Mouse (Mus musculus): ENCODE data around the gene Siae. TPM values are rescaled to one million over a fixed set of nuclear protein-coding genes. Genes with fewer than 3 reads are reported as not detected.
A peak's percentile ranks its signal among the peaks of the same experiment; 100 is the strongest.

The Siae gene
- polyA plus RNA-seq, 1 experiment: not detected

DNA sequence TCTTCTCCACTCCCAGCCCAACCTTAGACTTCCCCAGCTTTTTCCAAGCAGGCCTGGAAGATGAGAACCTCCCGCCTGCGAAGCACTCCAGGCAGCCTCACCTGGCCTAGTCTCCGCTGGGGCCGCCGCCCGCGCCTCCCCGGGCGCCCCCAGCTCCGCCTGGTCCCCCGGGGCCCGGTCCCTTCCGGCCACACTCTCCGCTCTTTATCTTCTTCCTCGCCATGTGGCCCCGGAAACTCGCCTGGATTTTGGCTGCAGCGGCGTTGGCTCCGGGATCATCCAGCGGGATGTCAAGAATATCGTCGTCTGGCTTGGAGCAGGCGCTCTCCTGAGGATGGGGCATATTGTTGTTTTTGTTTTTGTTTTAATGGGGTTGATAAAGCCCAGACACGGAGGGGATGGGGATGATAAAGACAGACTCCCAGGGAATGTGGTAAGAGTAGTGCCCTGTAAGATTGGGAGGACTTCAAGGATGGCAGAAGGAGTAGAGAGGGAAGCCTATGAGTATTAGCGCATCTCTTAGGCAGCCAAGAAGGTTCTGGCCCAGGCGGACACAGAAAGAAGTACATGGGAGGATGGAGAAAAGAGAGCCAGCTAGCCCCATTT, 9.5 kb upstream of the Siae start:
- TF ChIP-seq POLR2A (IDR thresholded peaks at IDR 0.05; ENCODE audit: insufficient read depth, low read depth, low read length) (no peak), CTCF (IDR thresholded peaks at IDR 0.05; ENCODE audit: insufficient read depth, low read depth, low read length) (no peak)
- peaks cover 12% of the 10 kb centered on the region for H3K4me1 ChIP-seq (ENCODE audit: control insufficient read depth, insufficient read depth, low read length)
- H3K27ac ChIP-seq (ENCODE audit: insufficient read depth, low read depth, low read length): no peak overlapping the region
- WGBS: 57% methylated on average over 27 of the region's 27 CpGs
- no peak overlapping the region for H3K4me3 ChIP-seq (ENCODE audit: insufficient read depth, low read depth, low read length)

DNA sequence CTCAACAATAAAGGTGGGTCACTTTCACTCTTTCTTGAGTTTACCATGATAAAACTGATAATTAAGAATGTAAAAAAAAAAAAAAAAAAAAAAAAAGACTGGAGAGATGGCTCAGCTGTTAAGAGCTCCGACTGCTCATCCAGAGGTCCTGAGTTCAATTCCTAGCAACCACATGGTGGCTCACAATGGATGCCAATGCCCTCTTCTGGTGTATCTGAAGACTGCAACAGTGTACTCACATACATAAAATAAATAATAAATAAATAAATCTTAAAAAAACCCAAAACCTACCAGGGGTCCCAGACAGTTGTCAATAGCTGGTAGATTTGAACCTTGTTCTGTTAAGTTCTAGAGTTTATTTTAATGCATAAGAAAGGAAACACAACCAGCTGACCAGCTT, 8.6 kb upstream of the Siae start:
- H3K4me1 ChIP-seq (ENCODE audit: control insufficient read depth, insufficient read depth, low read length): peaks cover 14% of the 10 kb centered on the region
- 75% methylated on average over 1 of the region's 1 CpGs for WGBS
- H3K4me3 ChIP-seq (ENCODE audit: insufficient read depth, low read depth, low read length): no peak overlapping the region
- H3K27ac ChIP-seq (ENCODE audit: insufficient read depth, low read depth, low read length): no peak overlapping the region
- no peak for TF ChIP-seq POLR2A (IDR thresholded peaks at IDR 0.05; ENCODE audit: insufficient read depth, low read depth, low read length)
- TF ChIP-seq CTCF (IDR thresholded peaks at IDR 0.05; ENCODE audit: insufficient read depth, low read depth, low read length): no peak

DNA sequence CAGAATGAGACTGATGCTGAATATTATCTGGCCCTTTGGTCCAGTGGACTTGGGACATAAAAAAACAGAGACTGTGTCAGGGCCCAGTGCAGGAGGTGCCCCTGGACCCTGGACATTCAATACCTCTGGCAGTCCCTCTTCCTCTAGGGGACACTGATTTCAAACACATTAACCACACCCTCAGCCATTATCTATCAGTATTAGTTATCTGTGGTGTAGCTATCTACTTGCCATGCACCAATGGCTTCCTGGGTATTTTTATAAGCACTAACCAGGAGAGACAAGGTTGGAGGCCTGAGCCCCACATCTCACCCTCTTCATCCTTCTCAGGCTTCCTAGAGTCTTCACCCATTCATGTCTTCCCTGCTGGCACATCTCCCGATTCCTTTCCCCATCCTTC, 5.1 kb upstream of the Siae start:
- WGBS: 61% methylated on average over 1 of the region's 1 CpGs
- H3K27ac ChIP-seq (ENCODE audit: insufficient read depth, low read depth, low read length): no peak overlapping the region
- H3K4me3 ChIP-seq (ENCODE audit: insufficient read depth, low read depth, low read length): peak overlapping the region; percentile 25; the same call in 1 of the 2 replicates
- H3K4me1 ChIP-seq (ENCODE audit: control insufficient read depth, insufficient read depth, low read length): peaks cover 21% of the 10 kb centered on the region
- TF ChIP-seq POLR2A (IDR thresholded peaks at IDR 0.05; ENCODE audit: insufficient read depth, low read depth, low read length): no peak
- TF ChIP-seq CTCF (IDR thresholded peaks at IDR 0.05; ENCODE audit: insufficient read depth, low read depth, low read length): no peak

DNA sequence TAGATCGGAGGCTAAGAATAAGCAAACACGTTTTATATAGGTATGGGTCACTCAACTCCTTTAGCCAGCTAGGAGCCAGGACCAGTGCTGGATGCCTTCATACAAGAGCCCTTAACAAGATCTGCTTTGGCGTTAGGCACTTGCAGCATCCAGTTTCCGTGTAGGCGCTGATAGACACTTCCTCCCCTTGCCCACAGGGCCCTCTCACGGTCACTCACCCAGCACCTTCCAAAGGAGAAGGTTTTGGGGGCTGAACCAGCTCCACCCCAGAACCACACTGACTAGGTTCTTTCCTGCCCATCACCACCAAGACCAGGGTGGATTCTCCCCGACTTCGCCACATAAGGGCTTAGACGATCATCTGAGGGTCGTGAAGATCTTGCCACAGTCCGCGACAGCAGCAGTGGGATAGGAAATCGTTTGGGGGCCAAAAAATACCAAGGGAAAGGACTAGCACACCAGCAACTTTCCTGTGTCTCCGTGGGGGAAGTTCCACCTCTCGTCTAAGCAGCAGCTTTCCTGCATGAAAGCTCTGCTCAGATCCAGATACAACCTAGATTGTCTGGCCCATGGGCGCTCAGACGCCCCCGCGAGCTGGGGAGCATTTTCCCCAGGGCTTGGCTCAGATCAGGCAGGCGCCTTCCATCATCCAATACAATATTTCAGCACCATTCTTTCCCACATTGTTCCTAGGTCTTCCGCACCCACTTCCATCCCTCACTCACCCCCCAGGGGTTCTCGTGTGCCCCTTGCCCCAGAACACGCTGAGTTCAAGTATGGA, 3.6 kb upstream of the Siae start:
- WGBS: 4% methylated on average over 23 of the region's 23 CpGs

DNA sequence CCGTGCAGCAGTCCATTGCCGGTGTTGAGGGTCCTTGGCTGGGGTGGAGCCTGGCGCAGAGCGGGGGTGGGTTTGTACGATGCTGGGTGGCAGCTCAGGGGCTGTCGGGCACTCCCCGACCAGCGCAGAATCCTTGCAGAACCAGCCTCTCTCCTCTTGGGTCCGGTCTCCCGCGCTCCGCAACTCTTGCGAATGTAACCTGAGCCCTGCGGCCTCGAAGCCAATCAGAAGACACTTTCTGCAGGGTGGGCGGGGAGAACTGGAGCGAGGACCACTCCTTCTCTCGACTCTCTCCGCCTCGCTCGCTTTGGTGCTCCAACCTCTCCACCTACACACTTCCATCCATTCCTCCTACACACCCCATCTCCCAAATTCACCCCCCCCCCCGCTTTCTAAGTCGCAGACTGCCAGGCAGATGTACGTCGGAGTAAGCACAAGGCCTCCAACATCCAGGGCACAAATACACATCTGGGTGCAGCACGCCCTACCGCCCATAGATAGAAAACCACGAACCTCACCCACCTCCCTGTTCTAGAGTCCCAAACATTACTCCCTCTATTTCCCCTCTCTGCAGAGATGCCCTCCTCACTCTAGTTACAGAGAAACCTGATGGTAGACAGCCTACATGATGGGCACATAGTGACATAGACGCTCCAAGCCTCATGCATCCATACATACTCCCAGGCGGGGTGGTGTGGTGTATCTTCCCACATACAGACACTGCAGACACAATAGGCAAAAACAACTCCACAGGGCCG, 2.8 kb upstream of the Siae start, which contains the start of gene Nrgn:
Nrgn (minus strand) TSS at position 369 of the 758 bp plus-strand sequence.
- H3K4me3 ChIP-seq (ENCODE audit: insufficient read depth, low read depth, low read length): peak within 1 kb of the TSS; percentile 61
- peak within 1 kb of the TSS; percentile 28 for H3K27ac ChIP-seq (ENCODE audit: insufficient read depth, low read depth, low read length)
- peaks cover 24% of the 10 kb centered on the region for H3K4me1 ChIP-seq (ENCODE audit: control insufficient read depth, insufficient read depth, low read length)
- 6% methylated on average over 31 of the region's 31 CpGs for WGBS
- no peak for TF ChIP-seq CTCF (IDR thresholded peaks at IDR 0.05; ENCODE audit: insufficient read depth, low read depth, low read length)
- 0 out of 2 replicates have a peak, but pooled peaks have one; percentile 26 for TF ChIP-seq POLR2A (IDR thresholded peaks at IDR 0.05; ENCODE audit: insufficient read depth, low read depth, low read length)

More for the DNA sequence above, 3.6 kb upstream of the Siae start:
- Histone ChIP-seq H3K4me1 (ENCODE audit: control insufficient read depth, insufficient read depth, low read length) (peaks cover 24% of the 10 kb centered on the region), H3K27ac (ENCODE audit: insufficient read depth, low read depth, low read length) (peak overlapping the region; percentile 28), H3K4me3 (ENCODE audit: insufficient read depth, low read depth, low read length) (peak overlapping the region; percentile 61)
- no peak for TF ChIP-seq CTCF (IDR thresholded peaks at IDR 0.05; ENCODE audit: insufficient read depth, low read depth, low read length)
- no peak for TF ChIP-seq POLR2A (IDR thresholded peaks at IDR 0.05; ENCODE audit: insufficient read depth, low read depth, low read length)

DNA sequence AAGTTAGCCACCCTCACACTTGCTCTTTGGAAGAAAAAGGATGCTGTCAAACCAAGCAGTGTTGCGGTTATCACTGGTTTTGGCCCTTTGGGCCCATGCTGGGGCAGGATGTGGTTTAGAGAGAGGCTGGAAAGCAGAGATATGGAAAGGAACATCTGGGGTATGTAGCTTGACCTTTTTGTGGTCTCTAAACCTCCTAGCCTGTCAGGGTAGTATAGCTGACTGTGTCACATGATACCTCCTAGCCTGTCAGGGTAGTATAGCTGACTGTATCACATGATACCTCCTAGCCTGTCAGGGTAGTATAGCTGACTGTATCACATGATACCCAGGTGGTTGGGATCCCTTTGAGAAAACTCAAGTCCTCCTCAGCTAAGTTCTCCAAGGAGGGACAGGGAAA, 1.2 kb upstream of the Siae start:
- WGBS: 95% methylated on average over 1 of the region's 1 CpGs
- Histone ChIP-seq H3K4me3 (ENCODE audit: insufficient read depth, low read depth, low read length) (no peak overlapping the region), H3K4me1 (ENCODE audit: control insufficient read depth, insufficient read depth, low read length) (peaks cover 24% of the 10 kb centered on the region), H3K27ac (ENCODE audit: insufficient read depth, low read depth, low read length) (no peak overlapping the region)
- TF ChIP-seq POLR2A (IDR thresholded peaks at IDR 0.05; ENCODE audit: insufficient read depth, low read depth, low read length) (no peak), CTCF (IDR thresholded peaks at IDR 0.05; ENCODE audit: insufficient read depth, low read depth, low read length) (no peak)

DNA sequence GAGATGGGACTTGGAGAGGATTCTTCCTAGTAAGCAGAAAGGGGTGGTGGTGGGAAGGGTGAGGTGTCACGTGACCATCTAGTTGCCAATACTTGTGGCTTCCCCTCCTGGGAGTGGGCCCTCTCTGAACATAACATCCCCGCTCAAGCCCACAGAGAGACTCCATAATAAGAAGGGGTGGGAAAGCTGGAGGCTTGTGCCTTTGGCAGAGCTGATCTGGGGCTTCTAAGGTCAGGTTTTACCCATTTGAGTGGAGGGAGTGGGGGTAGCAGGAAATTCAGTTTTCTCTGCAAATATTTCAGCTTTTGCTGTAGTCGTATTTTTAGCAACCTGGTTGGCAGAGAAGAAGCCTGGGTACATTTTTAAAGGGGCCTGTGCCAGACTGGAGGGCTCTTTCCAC, 868 bp downstream of the Siae start:
- 63% methylated on average over 3 of the region's 3 CpGs for WGBS
- Histone ChIP-seq H3K4me1 (ENCODE audit: control insufficient read depth, insufficient read depth, low read length) (peaks cover 24% of the 10 kb centered on the region), H3K4me3 (ENCODE audit: insufficient read depth, low read depth, low read length) (no peak overlapping the region), H3K27ac (ENCODE audit: insufficient read depth, low read depth, low read length) (no peak overlapping the region)
- TF ChIP-seq CTCF (IDR thresholded peaks at IDR 0.05; ENCODE audit: insufficient read depth, low read depth, low read length): no peak
- TF ChIP-seq POLR2A (IDR thresholded peaks at IDR 0.05; ENCODE audit: insufficient read depth, low read depth, low read length): no peak

DNA sequence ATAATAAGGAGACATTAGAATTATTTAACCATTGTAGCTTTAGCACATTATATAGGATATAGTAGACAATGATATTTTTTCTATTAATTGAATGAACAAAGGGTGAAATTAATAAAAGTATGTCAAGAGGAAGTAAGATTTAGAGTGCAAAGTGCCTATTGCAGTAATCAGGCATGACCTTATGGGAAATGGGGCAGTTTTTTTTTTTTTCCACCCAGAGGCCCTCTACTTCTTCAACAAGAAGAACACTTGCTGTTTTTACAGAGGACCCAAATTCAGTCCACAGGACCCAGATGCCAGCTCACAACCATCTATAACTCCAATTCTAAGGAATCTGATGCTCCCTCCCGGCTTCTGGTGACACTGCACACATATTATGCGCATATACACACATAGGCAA, 5.1 kb downstream of the Siae start:
- TF ChIP-seq POLR2A (IDR thresholded peaks at IDR 0.05; ENCODE audit: insufficient read depth, low read depth, low read length): no peak
- TF ChIP-seq CTCF (IDR thresholded peaks at IDR 0.05; ENCODE audit: insufficient read depth, low read depth, low read length): no peak
- 89% methylated on average over 2 of the region's 2 CpGs for WGBS

More for the DNA sequence above, 5.1 kb downstream of the Siae start:
- Histone ChIP-seq H3K27ac (ENCODE audit: insufficient read depth, low read depth, low read length) (no peak overlapping the region), H3K4me3 (ENCODE audit: insufficient read depth, low read depth, low read length) (no peak overlapping the region), H3K4me1 (ENCODE audit: control insufficient read depth, insufficient read depth, low read length) (peaks cover 2% of the 10 kb centered on the region)
